Mouse (Mus musculus) NIH3T3 (cell line): ENCODE measurements at regions not wholly inside any gene's neighbourhood (a gene's known extent, or its start where the extent isn't known, plus 50 kb on each side); places are given as distances from the start of the nearest gene placed in this dataset.

Experiments used
- DNase-seq: peaks from one replicate; pipeline ENCODE4 v3.0.0-alpha.2; 2012; ENCODE audit warnings: low read depth

- DNase-seq: peak; percentile 9
These were observed 391.1 kb upstream of the Pbx1 start for GRCm38 (mm10) chr1:168823184-168823583.

- no peak for DNase-seq
These were observed 386.3 kb upstream of the Pbx1 start for GRCm38 (mm10) chr1:168818381-168818780.

- DNase-seq: no peak
These were observed 375.0 kb upstream of the Pbx1 start for GRCm38 (mm10) chr1:168807084-168807483.

- no peak for DNase-seq
These were observed 373.4 kb upstream of the Pbx1 start for GRCm38 (mm10) chr1:168805442-168805841.

- no peak for DNase-seq
These were observed 369.0 kb upstream of the Pbx1 start for GRCm38 (mm10) chr1:168801046-168801445.

DNA sequence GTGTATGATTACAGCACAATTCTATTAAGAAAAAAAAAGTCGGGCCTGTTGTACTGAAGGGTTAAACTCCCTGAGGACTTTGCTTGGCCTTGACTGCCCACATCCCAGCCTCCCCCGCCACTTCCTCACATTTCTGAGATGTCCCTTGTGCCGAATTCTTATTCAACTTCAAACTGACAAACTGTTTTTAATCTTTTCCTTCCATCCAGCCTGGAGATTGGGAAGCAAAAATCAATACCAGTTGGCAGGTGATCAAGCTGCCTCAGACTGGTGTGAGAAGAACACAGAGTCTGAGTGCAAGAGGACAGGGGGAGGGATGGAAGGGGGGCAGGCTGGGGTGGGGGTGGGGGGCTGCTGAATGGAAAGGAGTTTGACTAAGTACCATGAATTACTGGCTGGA, 354.7 kb upstream of the Pbx1 start:
- peak; percentile 50 for DNase-seq

GRCm38 (mm10) chr1:168783851-168784250, 351.8 kb upstream of the Pbx1 start:
- DNase-seq: peak; percentile 24

GRCm38 (mm10) chr1:168764368-168764895, 332.4 kb upstream of the Pbx1 start:
- peak; percentile 12 for DNase-seq

GRCm38 (mm10) chr1:168761095-168761494, 329.0 kb upstream of the Pbx1 start:
- DNase-seq: no peak

DNA sequence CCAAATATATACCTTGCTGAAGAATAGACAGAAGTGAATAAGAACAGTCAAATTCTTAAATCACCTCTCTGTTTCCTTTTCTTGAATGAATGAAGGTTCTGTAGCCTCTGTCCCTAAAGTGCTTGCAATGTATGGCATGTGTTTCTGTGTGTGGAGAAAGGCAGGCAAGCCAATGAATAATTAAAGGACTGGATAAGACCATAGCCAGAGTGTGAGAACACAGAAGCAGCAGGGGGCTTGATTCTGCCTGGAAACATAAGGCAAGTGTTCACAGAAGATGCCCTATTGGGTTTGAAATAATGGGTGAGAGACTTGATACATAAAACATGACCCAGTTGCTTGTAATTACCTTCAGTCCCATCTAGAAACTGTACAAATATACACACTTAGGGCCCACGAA, 328.2 kb upstream of the Pbx1 start:
- no peak for DNase-seq

- peak; percentile 62 for DNase-seq
These were observed 326.8 kb upstream of the Pbx1 start for GRCm38 (mm10) chr1:168758835-168759234.

- DNase-seq: no peak
These were observed 322.1 kb upstream of the Pbx1 start for GRCm38 (mm10) chr1:168754196-168754595.

DNA sequence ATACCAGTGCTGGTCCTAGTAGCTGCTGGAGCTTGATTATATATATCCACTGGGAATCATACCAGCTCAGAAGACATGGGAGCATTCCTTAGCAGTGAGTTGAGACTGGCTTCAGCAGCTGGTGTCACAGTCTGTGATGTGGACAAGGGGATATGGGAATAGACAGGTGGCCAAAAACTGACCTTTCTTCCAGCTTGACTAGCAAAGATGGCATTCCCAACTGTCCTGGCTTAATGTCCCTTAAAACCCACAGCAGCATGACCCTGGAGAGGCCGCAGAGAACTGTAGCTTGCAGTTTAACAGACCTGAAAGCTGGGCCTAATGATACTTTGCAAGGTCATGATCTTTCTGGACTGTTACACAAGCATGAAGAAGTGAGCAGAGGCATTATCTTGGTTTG, 311.4 kb upstream of the Pbx1 start:
- no peak for DNase-seq

DNA sequence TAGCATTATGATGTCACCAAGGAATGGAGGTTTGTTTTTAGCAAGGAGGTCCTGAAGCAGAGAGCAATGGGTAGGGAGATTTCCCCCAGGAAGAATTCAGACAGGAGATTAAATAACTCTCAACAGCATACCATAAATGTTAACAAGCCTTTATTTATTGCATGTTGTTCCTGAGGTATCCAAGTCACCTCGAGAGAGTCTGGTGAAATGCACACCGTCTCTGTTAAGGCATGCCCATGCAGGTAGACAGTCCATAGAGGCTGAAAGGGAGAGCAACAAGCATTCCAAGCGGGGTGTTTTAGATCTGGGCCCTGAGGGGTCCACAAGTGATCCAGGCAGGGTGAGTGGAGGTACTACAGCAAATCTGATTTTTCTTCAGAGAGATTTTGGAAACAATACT, 305.9 kb upstream of the Pbx1 start:
- DNase-seq: no peak

- no peak for DNase-seq
These were observed 305.3 kb upstream of the Pbx1 start for GRCm38 (mm10) chr1:168737277-168737863.

GRCm38 (mm10) chr1:168733066-168733465, 301.0 kb upstream of the Pbx1 start:
- no peak for DNase-seq

- no peak for DNase-seq
These were observed 277.8 kb upstream of the Pbx1 start for GRCm38 (mm10) chr1:168709836-168710235.

GRCm38 (mm10) chr1:168709017-168709681, 277.1 kb upstream of the Pbx1 start:
- DNase-seq: no peak

GRCm38 (mm10) chr1:168708161-168708865, 276.2 kb upstream of the Pbx1 start:
- DNase-seq: no peak

DNA sequence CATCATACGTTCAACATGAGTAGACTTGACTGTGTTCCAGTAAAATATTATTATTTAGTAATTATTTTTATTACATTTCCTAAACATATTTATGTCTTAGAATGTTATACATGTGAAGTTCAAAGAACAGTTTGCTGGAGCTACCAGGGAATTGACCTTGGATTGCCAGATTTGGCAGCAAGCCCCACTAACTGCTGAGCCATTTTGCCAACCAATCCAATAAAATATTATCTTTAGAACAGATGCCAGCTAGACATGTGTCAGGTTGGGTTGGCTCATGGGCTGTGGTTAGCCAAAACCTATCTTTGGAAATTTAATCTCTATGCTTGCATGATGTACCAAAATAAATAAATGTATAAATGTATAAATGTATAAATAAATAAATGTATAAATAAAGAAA, 265.3 kb upstream of the Pbx1 start:
- no peak for DNase-seq

DNA sequence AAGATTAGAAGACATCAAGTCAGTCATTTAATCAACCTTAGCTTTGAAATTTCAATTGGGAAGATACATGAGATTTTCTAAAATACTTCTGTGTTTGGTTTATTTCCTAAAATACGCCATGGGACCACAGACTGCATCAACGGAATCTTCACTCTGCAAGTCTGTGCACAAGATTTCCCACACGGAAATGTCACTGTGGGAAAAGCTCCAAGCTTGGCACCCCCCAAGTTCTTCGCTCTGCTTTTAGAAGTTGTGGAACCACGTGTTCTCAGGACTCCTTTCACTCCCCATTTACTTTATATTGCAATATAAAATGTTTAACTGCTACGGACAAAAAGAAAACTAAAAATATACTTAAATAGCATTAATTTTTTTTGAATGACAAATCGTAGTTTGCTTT, 254.8 kb upstream of the Pbx1 start:
- DNase-seq: no peak

- DNase-seq: no peak
These were observed 253.1 kb upstream of the Pbx1 start for GRCm38 (mm10) chr1:168685147-168685546.
